Mouse (Mus musculus): ENCODE data around the gene Gm3336.

DNA sequence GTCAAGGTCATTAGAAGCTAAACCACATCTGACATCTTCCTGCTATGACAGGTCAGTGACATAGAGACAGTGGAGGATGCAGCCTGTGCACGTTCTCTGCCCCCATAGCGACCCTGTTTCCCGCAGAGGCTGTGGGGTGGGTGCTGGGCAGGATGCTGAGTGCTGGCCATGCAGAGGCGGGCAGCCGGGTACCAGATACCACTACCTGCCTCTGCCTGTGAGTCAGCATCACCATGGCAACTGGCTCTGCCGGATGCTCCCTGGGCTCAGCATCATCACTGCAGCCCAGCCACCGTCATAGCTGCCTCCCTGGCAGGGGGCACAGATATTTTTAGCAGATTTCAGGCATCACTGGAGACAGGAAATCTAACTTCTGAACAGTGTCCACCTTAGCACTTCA is 34.1 kb upstream of the Gm3336 start:
- no peak for TF ChIP-seq CTCF (IDR thresholded peaks at IDR 0.05; ENCODE audit: control insufficient read depth, insufficient read depth, low read length)
- no peak for TF ChIP-seq POLR2A (IDR thresholded peaks at IDR 0.05; ENCODE audit: borderline replicate concordance, control insufficient read depth, low read depth, low read length)

Measured in bone marrow, adult 2 months (tissue).